12 mouse cellular contexts compared by ENCODE assay signal in the genomic region with DNA sequence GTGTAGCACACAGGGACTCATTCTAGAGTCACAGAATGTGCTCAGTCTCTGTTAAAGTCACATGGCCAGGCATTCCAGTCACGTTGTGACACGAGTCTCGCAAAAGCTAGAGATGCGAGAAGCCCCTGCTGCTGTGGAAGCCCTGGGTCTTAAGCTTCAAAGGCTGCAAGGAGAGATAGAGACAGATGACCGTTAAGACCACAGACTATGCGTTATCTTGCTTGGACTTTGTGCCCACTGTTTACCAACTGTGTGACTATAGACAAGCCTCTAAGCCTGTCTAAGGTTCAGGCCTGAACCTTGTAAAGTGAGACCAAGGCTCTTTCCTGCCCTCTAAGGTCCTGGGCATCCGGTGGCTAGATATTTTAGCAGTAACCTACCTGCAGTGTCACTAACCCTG. TPM values are rescaled to one million over a fixed set of nuclear protein-coding genes. Genes with fewer than 3 reads are reported as not detected.
A peak's percentile ranks its signal among the peaks of the same experiment; 100 is the strongest.
DNase-seq lines count a peak whose midpoint lies in the region; ATAC-seq lines count a peak whose summit lies in the region.
"Had no signal": no experiment of that assay in that cellular context is flagged by ENCODE, and none has a peak within 500 bp of the region (broad histone marks: within the 10 kb centered on the region; RNA-seq: fewer than 3 reads in every experiment).

No protein-coding gene starts in this region.

- H3K27ac ChIP-seq in heart, embryonic 15.5 days, result peak overlapping the region; percentile 71
- H3K27ac ChIP-seq in midbrain, embryonic 15.5 days, result no peak overlapping the region
- H3K27ac ChIP-seq in midbrain, embryonic 14.5 days (replicated peaks; ENCODE audit: low read depth, low read length), result no peak overlapping the region
- peak overlapping the region; percentile 70 for H3K27ac ChIP-seq in liver, embryonic 15.5 days (replicated peaks)
- H3K27ac ChIP-seq: limb, embryonic 13.5 days; neural tube, embryonic 15.5 days had no signal

- no peak for DNase-seq in heart, postnatal 14 days
- DNase-seq in midbrain, embryonic 14.5 days, result no peak
- no peak for DNase-seq in Muller cell, postnatal 12 days (ENCODE audit: inconsistent ontology term)
- DNase-seq: cerebellum, adult 9-11 months; layer of hippocampus, adult 9-11 months; lung, postnatal 4 days had no signal

- intact Hi-C loops in heart, postnatal 14 days (cut with DNase I), result loop anchor here (5.0 kb wide), 1 partner anchor 275 kb away; no protein-coding TSS in a partner anchor

- H3K9me3 ChIP-seq in heart, embryonic 15.5 days (replicated peaks), result no peaks in the 10 kb centered on the region
- H3K9me3 ChIP-seq in midbrain, embryonic 15.5 days, result no peaks in the 10 kb centered on the region
- H3K9me3 ChIP-seq in midbrain, embryonic 14.5 days (ENCODE audit: control insufficient read depth, low read length), result no peaks in the 10 kb centered on the region
- H3K9me3 ChIP-seq in liver, embryonic 15.5 days (replicated peaks), result no peaks in the 10 kb centered on the region
- H3K9me3 ChIP-seq: limb, embryonic 13.5 days; neural tube, embryonic 15.5 days had no signal

- no peak overlapping the region for H3K4me3 ChIP-seq in heart, embryonic 15.5 days
- H3K4me3 ChIP-seq in midbrain, embryonic 15.5 days, result no peak overlapping the region
- no peak overlapping the region for H3K4me3 ChIP-seq in midbrain, embryonic 14.5 days (replicated peaks; ENCODE audit: low read depth, low read length)
- no peak overlapping the region for H3K4me3 ChIP-seq in liver, embryonic 15.5 days (replicated peaks)
- H3K4me3 ChIP-seq: limb, embryonic 13.5 days; neural tube, embryonic 15.5 days had no signal

- peaks cover 24% of the 10 kb centered on the region; the same call in 1 of the 2 replicates for H3K36me3 ChIP-seq in heart, embryonic 15.5 days
- H3K36me3 ChIP-seq in midbrain, embryonic 15.5 days (replicated peaks), result no peaks in the 10 kb centered on the region
- no peaks in the 10 kb centered on the region for H3K36me3 ChIP-seq in midbrain, embryonic 14.5 days (ENCODE audit: control insufficient read depth, insufficient read depth, low read length)
- H3K36me3 ChIP-seq in liver, embryonic 15.5 days (replicated peaks), result no peaks in the 10 kb centered on the region

- no peak for ATAC-seq in heart, embryonic 15.5 days (replicated peaks; ENCODE audit: insufficient number of reproducible peaks, insufficient read depth, low FRiP score, low read depth)
- ATAC-seq in midbrain, embryonic 15.5 days (replicated peaks), result 0 out of 2 replicates have a peak, but pooled peaks have one; percentile 46
- no peak for ATAC-seq in midbrain, embryonic 14.5 days (ENCODE audit: low FRiP score, low TSS enrichment)
- ATAC-seq in liver, embryonic 15.5 days (ENCODE audit: insufficient read depth), result peak; percentile 64
- no peak for ATAC-seq in CD4-positive, CD25-positive, alpha-beta regulatory T cell, adult 4 months

- H3K27me3 ChIP-seq in heart, embryonic 15.5 days, result no peaks in the 10 kb centered on the region
- H3K27me3 ChIP-seq in midbrain, embryonic 15.5 days (replicated peaks), result no peaks in the 10 kb centered on the region
- H3K27me3 ChIP-seq in midbrain, embryonic 14.5 days (ENCODE audit: control insufficient read depth, insufficient read depth, low read length), result no peaks in the 10 kb centered on the region
- no peaks in the 10 kb centered on the region for H3K27me3 ChIP-seq in liver, embryonic 15.5 days
- H3K27me3 ChIP-seq: limb, embryonic 13.5 days; neural tube, embryonic 15.5 days had no signal

- H3K4me2 ChIP-seq in heart, embryonic 15.5 days, result no peak overlapping the region
- H3K4me2 ChIP-seq in midbrain, embryonic 15.5 days, result no peak overlapping the region
- no peak overlapping the region for H3K4me2 ChIP-seq in midbrain, embryonic 14.5 days (ENCODE audit: low read length)
- no peak overlapping the region for H3K4me2 ChIP-seq in liver, embryonic 15.5 days
- H3K4me2 ChIP-seq: limb, embryonic 13.5 days; neural tube, embryonic 15.5 days had no signal

- no peak overlapping the region for H3K9ac ChIP-seq in heart, embryonic 15.5 days
- no peak overlapping the region for H3K9ac ChIP-seq in midbrain, embryonic 15.5 days
- no peak overlapping the region for H3K9ac ChIP-seq in midbrain, embryonic 14.5 days (replicated peaks; ENCODE audit: low read length)
- no peak overlapping the region for H3K9ac ChIP-seq in liver, embryonic 15.5 days
- H3K9ac ChIP-seq: limb, embryonic 13.5 days; neural tube, embryonic 15.5 days had no signal

- WGBS in heart, embryonic 15.5 days, result 58% methylated on average over 7 of the region's 7 CpGs
- WGBS in midbrain, embryonic 15.5 days, result 67% methylated on average over 7 of the region's 7 CpGs
- 63% methylated on average over 7 of the region's 7 CpGs for WGBS in midbrain, embryonic 14.5 days
- WGBS in liver, embryonic 15.5 days (ENCODE audit: insufficient replicate concordance), result 29% methylated on average over 7 of the region's 7 CpGs

- peaks cover 75% of the 10 kb centered on the region for H3K4me1 ChIP-seq in heart, embryonic 15.5 days (replicated peaks)
- 0 out of 2 replicates have a peak, but pooled peaks cover 2% of the 10 kb centered on the region for H3K4me1 ChIP-seq in midbrain, embryonic 15.5 days
- peaks cover 8% of the 10 kb centered on the region; the same call in 1 of the 2 replicates for H3K4me1 ChIP-seq in midbrain, embryonic 14.5 days (ENCODE audit: control insufficient read depth, insufficient read depth, low read length)
- peaks cover 59% of the 10 kb centered on the region for H3K4me1 ChIP-seq in liver, embryonic 15.5 days (replicated peaks)

RNA-seq across cellular contexts. Expression of gene Timp3, which starts 42.5 kb away (rescaled TPM):
- 78.8 and 81.2 TPM in 2 replicates for polyA plus RNA-seq in heart, embryonic 15.5 days (2015; fragmentation: Nextera tagmentation; extraction: Ambion mirVana)
- total RNA-seq in heart, postnatal 14 days (2021), result 100 to 1,000 TPM; 163 to 172 TPM
- 31.1 and 33.9 TPM in 2 replicates for polyA plus RNA-seq in midbrain, embryonic 15.5 days (2015; fragmentation: Nextera tagmentation; extraction: Ambion mirVana)
- polyA plus RNA-seq in midbrain, embryonic 14.5 days (2014; fragmentation: Nextera tagmentation; extraction: Ambion mirVana), result 13.2 and 23.5 TPM in 2 replicates
- polyA plus RNA-seq in liver, embryonic 15.5 days (2015; fragmentation: Nextera tagmentation; extraction: Ambion mirVana), result 6.3 and 6.7 TPM in 2 replicates
- polyA plus RNA-seq in CD4-positive, CD25-positive, alpha-beta regulatory T cell, adult 4 months (2017; shearing (Covaris generic)), result not detected

Comparison
In these comparisons a context has a peak if more than half of its experiments do, and no peak if none do; other contexts are left out.
1. ATAC-seq: peak in midbrain, embryonic 15.5 days (single experiment) and liver, embryonic 15.5 days (single experiment); none in heart, embryonic 15.5 days (single experiment), midbrain, embryonic 14.5 days (single experiment) and CD4-positive, CD25-positive, alpha-beta regulatory T cell, adult 4 months (single experiment).
2. H3K27ac ChIP-seq: peak in heart, embryonic 15.5 days (single experiment) and liver, embryonic 15.5 days (single experiment); none in midbrain, embryonic 15.5 days (single experiment) and midbrain, embryonic 14.5 days (single experiment).